Mouse (Mus musculus) cerebellum, adult 11-12 months (tissue): ENCODE data around the gene Cyp2d11.
"Not testable (repeated sequence)": the region's sequence is repeated elsewhere in the genome, so short reads cannot be mapped to it uniquely, and the experiment has no call there.

ENCODE experiments used
- DNase-seq: peaks from one replicate; pipeline ENCODE4 v3.0.0; 2022

Gene Cyp2d11

GRCm38 (mm10) chr15:82379871-82380713, 13.7 kb downstream of the Cyp2d11 start, which contains the start of gene Cyp2d22:
Gene Cyp2d22 (minus strand): TSS chr15:82380260.
- peak; percentile 76 for DNase-seq

DNA sequence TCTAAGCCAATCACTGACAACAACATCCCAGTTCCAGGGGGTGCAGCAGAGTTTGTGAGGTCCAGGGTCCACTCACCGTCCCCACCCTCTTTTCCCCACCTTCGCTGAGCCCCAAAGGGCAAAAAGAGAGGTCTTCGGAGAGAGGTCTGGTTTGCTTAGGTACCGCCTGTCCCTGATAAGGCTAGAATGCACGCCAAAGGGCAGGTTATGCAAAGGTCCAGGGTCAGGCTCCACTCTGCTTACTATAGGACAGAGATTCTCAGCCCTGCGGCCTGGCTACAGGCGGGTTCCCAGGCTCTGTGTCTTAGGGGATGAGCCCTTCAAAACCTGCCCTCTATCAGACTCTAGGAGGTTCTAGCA, 14.3 kb downstream of the Cyp2d11 start:
- no peak for DNase-seq

DNA sequence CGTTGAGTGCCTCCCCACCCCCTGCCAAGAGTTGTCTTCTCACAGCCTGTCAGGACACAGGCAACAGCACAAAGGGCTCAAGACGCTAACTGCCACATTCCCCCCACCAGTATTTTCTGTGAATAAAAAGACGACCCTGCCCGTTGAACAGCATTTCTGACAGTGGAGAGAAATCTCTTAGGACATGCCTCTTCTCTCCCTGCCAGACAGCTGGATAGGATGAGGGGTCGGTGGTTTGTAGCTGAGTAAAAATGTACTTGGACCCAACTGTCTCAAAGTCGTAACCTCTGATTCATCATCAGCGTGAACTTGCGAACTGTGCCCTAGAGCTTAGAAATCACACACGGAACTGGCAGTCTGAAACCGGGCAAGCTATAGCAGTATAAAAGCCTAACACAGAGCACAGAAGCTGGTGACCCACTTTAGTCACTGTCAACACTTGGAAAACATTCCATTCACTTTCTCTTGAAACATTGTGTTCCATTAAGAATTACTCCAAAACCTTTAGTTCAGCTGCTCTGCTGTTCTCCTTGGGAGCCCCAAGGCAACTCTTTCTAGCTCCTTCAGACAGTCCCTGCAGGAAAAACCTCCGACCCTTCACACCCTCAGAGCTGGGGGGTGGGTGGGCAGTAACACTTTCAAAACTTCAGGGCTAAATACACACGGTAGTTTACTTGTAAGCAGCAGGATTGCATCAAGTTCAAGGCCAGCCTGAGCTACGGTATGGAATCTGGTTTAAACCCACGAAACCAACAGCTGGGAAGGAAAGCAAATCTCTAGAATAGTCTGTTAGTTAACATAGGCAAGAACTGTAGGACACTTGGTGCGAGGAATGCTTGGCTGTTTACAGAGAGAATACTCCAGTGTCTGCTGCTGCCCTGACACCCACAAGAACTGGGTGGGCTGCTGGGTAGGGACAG, 15.3 kb downstream of the Cyp2d11 start:
- no peak for DNase-seq

DNA sequence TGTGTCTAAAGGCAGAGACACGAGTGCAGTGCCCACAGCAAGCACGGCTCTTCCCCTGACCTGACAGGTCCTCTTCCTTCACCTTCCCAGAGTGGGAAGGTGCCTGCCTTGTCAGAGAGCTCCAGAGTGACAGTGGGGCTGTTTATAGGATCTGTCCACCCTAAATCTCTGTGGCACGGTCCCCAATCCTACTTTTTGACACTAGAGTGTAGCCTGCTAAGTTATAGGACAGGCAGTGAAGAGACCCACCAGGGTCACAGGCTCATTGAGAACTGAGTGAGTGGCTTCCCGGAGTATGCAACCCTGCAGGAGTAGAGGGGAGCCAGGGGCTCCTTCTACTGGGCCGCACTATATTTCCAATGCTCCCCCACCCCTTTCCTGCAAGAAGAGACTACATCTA, 16.1 kb downstream of the Cyp2d11 start:
- no peak for DNase-seq

GRCm38 (mm10) chr15:82376393-82377138, 17.3 kb downstream of the Cyp2d11 start:
- peak; percentile 39 for DNase-seq

DNA sequence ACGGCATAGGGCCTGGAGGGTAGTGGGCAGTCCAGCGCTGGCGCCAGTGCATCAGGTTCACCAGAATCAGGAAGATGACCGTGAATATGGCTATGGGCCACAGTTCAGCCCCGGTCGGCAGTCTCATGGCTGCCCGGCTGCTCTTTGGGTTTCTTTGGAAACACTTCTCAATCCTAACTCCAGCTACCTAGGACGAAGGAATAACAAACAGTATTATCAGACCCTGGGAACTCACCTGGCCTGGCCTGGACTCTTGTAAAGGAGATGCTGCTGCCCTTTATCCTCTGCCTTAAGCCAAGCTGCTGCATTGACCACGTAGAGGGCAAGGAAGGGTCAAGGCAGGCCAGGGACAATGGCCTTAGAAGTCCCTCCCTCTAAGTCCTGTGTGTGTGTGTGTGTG, 18.0 kb downstream of the Cyp2d11 start:
- no peak for DNase-seq

GRCm38 (mm10) chr15:82374437-82374836, 19.4 kb downstream of the Cyp2d11 start:
- no peak for DNase-seq

- DNase-seq: no peak
Observed at GRCm38 (mm10) chr15:82372991-82373390, 20.8 kb downstream of the Cyp2d11 start.

- DNase-seq: no peak
Observed at GRCm38 (mm10) chr15:82372446-82372845, 21.4 kb downstream of the Cyp2d11 start.

DNA sequence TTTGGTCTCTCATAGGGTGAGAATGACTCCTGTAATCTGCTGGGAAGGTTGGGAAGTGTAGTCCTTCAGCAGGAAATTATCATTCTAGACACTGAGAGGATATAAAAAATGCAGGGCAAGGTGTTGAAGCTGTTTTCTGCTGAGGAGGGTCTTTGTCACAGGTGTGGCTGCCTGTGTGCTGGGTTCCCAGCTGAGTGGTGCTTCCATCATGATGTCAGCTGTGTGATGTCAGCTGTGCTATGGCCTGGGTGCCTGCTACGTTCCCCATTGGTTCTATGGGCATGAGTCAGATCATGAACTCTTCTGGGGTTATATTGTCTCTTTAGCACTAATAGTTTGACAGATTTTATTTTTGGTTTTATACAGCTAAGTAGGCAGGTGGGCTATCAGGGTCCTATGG, 25.0 kb downstream of the Cyp2d11 start:
- DNase-seq: no peak

- DNase-seq: no peak
Observed at GRCm38 (mm10) chr15:82368146-82368545, 25.7 kb downstream of the Cyp2d11 start.

GRCm38 (mm10) chr15:82364561-82364960, 29.3 kb downstream of the Cyp2d11 start:
- DNase-seq: not testable (repeated sequence)

DNA sequence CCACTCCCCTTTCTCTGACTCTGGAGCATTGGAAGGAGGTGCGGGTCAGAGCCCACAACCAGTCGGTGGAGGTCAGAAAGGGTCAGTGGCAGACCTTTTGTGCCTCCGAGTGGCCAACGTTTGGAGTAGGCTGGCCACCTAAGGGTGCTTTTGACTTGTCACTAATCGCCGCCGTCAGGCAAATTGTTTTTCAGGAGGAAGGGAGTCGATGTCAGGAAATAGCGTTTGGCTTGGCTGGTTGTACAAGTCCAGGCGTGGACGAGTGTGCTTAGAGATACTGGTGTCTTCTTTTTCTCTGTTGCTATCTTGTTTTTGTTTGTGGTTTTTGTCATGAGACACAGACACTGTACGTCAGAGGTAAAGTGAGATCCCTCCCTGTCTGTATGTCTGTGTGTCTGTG, 30.0 kb downstream of the Cyp2d11 start:
- not testable (repeated sequence) for DNase-seq

GRCm38 (mm10) chr15:82362234-82362633, 31.6 kb downstream of the Cyp2d11 start:
- no peak for DNase-seq

- DNase-seq: no peak
Observed at GRCm38 (mm10) chr15:82361459-82362018, 32.3 kb downstream of the Cyp2d11 start.

- no peak for DNase-seq
Observed at GRCm38 (mm10) chr15:82358431-82359260, 35.2 kb downstream of the Cyp2d11 start.

DNA sequence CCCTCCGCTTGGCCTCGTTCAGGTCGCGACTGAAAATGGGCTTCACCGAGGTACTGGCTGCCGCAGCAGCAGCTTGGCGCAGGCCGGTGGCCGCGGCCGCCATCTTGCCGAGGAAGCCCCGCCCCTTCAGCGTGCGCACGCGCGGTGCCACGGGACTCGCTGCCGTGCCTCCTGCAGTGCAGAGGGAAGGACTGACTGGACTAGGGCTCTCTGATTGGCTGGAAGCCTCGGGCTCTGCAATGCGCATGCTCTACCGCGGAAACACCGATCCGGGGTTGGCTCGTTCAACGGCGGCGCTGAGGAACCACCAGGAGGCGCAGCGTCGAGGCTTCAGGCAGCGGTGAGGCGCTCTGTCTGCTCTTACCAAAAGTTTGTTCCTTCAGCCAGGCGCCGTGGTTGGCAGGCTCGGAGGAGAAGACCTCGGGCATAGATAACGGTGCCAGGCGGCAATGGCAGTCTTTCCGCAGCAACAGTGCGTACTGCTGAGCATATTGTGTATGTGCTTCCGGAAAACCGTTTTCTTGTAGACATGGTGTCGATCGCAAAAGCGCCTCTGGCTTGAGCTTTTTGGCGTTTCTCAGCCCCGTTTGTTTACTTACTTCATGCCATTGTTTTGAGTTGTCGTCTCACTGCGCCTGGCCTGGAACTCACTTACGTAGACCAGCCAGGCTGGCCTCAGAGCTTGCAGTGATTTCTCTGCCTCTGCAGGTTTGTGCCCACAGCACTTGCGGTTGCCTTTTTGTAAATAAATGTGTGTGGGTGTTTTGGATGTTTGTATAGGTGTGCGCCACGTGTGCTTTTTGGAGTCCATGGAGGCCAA, 39.5 kb downstream of the Cyp2d11 start, which contains the start of gene Ndufa6:
Gene Ndufa6, minus strand, starts transcription at position 197 of the 820 bp plus-strand sequence.
- DNase-seq: peak; percentile 98

- DNase-seq: no peak
Observed at GRCm38 (mm10) chr15:82353745-82354113, 40.1 kb downstream of the Cyp2d11 start.

GRCm38 (mm10) chr15:82353078-82353744, 40.6 kb downstream of the Cyp2d11 start:
- no peak for DNase-seq

GRCm38 (mm10) chr15:82351480-82351879, 42.3 kb downstream of the Cyp2d11 start:
- no peak for DNase-seq
